Mouse (Mus musculus) adrenal gland, adult 2 months (tissue): ENCODE measurements around the gene Kifc1. TPM values are rescaled to one million over a fixed set of nuclear protein-coding genes. Genes with fewer than 3 reads are reported as not detected.
A peak's percentile ranks its signal among the peaks of the same experiment; 100 is the strongest.
"Not testable (repeated sequence)": the region's sequence is repeated elsewhere in the genome, so short reads cannot be mapped to it uniquely, and the experiment has no call there.

Source experiments
- DNase-seq: peaks from one replicate; pipeline ENCODE4 v3.0.0; 2021
- polyA plus RNA-seq: library from polyadenylated mRNA; depleted of rRNA; stranded (reverse); fragments of >200 nt; gene quantifications from 2 replicates; pipeline ENCODE4 v1.2.3, GENCODE M21; 2012
- total RNA-seq, 2 experiments: library from RNA; stranded (reverse); gene quantifications; 2 replicates each; pipeline ENCODE4 v1.2.3; 2021

Kifc1 gene
- total and polyA plus RNA-seq, 3 experiments = 1.4 to 2.5 (median 1.6) TPM

GRCm38 (mm10) chr17:33919351-33920281 lies 29.2 kb upstream of the Kifc1 start:
- peak; percentile 93 for DNase-seq

DNA sequence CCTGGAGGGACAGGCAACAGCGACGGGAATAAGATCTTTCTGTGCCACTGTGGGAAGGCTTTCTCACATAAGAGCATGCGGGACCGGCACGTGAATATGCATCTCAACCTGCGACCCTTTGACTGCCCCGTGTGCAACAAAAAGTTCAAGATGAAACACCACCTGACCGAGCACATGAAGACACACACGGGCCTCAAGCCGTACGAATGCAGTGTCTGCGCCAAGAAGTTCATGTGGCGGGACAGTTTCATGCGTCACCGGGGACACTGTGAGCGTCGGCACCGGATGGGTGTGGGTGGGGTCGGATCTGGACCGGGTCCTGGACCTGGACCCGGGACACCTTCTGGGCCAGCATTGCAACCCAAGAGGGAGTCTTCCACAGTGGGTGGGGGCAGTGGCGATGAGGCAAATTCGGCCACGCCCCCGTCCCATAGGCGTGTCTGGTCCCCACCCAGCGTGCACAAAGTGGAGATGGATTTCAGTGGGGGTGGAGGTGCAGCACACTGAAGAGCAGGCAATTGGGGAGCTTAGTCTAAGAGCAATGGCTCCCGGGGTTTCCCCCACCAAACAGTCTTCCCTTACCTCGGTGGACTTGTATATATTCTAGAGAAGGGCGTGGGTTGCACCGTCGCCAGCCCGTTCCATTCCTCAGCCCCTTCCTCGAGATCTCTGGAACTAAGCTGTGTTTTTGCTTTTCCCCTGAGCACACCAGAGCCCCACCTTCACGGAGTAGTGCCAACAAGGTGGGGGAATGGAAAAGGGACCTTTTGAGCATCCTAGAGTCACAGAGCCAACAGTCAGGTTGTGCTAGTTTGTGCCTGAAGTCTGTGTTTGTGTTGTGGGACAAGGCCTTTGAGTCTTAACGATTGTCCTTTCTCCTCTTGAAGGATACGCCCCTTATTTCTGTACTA lies 28.1 kb upstream of the Kifc1 start:
- DNase-seq = peak; percentile 39

DNA sequence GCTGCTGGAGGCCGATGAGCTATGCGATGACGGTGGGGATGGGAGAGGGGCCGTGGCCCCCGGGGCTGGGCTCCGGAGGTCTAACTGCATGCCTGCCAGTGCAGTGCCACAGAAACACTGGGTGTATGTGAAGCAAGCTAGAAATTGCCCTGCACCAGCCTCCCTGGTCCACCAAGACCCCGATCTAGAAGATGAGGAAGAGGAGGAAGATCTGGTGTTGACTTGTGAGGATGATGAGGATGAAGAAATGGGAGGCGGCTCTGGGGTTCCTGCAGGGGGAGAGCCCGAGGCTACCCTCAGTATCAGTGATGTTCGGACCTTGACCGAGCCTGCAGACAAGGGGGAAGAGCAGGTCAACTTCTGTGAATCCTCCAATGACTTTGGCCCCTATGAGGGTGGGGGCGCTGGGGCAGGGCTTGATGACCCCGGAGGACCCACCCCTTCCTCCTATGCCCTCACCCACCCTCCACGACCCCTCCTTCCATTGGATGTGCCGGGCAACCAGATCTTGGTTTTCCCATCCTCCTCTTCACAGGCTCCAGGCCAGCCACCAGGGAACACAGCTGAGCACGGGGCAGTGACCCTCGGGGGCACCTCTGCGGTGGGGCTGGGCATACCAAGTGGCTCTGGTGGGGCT lies 27.3 kb upstream of the Kifc1 start:
- peak; percentile 26 for DNase-seq

DNA sequence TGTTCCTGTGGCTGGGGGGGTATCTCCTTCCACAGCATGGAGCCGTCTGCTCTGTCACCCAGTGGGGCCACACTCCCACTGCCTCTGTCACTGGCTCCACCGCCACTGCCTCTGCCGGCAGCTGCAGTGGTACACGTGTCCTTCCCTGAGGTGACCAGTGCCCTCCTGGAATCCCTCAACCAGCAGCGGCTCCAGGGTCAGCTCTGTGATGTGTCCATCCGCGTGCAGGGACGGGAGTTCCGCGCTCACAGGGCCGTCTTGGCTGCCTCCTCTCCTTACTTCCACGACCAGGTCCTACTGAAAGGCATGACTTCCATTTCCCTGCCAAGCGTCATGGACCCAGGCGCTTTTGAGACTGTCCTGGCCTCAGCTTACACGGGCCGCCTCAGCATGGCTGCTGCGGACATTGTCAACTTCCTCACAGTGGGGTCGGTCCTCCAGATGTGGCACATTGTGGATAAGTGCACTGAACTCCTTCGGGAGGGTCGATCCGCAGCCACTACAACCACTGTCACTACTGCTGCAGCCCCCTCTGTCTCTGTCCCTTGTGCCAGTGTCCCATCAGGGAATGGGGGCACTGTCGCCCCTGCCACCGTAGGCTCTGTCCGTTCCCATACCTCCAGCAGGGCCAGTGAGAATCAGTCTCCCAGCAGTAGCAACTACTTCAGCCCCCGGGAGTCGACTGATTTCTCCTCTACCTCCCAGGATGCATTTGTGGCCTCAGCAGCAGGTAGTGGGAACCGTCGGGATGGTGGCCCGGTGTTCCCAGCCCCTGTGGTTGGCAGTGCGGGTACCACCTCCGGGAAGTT lies 26.6 kb upstream of the Kifc1 start:
- peak; percentile 28 for DNase-seq

DNA sequence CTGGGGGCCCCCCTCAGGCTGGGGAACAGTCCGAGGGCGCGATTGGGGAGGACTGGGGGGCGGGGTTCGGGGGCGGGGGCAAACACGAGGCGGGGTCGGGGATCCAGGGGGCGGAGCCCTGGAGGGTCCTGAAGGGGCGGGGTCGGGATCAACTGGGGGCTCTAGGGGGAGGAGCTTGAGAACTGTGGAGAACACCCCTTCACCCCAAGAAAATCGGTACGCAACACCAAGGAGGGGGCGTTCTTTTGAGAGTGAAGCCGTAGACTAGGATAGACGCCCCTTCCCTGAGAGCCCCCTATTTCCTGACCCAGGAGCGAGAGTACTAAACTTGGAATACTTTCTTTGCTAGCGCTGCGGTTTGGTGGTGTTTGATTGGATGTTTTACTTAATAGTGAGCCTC lies 25.8 kb upstream of the Kifc1 start:
- DNase-seq = no peak

- peak; percentile 97 for DNase-seq
Observed at GRCm38 (mm10) chr17:33915671-33916250, 25.3 kb upstream of the Kifc1 start, which contains the start of the genes Tapbp and Zbtb22. Gene Tapbp (plus strand): TSS chr17:33915899. Gene Zbtb22 (plus strand): TSS chr17:33915904.

- no peak for DNase-seq
Observed at GRCm38 (mm10) chr17:33914969-33915391, 24.5 kb upstream of the Kifc1 start.

DNA sequence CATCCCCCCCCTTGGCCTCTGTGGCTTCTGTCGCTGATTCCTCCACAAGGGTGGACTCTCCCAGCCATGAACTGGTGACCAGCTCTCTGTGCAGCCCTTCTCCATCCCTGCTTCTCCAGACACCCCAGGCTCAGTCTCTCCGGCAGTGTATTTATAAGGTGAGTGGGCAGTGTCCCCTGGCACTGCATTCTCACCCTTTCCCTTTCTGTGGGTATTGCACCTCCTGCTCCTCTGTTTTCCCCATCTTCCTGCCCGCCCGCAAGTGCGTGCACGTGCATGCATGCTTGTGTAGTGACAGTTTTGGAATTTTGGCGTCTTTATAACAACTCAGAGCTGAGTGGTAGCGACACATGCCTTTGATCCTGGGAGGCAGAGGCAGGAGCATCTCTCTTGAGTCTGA lies 23.4 kb upstream of the Kifc1 start:
- no peak for DNase-seq

DNA sequence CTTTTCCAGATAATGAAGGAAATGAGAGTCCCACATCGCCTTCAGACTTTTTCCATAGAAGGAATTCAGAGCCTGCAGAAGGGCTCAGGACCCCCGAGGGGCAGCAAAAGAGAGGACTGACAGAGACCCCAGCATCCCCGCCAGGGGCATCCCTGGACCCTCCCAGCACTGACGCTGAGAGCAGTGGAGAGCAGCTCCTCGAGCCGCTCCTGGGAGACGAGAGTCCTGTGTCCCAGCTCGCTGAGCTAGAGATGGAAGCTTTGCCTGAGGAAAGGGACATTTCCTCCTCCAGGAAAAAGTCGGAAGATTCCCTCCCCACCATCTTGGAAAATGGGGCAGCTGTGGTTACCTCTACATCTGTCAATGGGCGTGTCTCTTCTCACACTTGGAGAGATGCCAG lies 22.8 kb upstream of the Kifc1 start:
- no peak for DNase-seq

DNA sequence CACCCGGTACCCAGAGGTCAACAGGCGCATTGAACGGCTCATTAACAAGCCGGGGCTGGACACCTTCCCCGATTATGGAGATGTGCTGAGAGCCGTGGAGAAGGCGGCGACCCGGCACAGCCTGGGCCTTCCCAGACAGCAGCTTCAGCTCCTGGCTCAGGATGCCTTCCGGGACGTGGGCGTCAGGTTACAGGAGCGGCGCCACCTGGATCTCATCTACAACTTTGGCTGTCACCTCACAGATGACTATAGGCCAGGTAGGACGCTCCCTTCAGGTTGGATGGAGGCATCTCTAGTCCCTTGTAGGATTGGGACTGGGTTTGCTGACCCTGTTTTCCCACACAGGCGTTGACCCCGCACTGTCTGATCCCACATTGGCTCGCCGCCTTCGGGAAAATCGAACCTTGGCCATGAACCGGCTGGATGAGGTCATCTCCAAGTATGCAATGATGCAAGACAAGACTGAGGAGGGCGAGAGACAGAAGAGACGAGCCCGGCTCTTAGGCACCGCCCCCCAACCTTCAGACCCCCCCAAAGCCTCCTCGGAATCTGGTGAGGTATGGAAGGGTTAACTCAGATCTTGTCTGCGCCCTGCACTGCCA lies 21.5 kb upstream of the Kifc1 start:
- DNase-seq = peak; percentile 16

- DNase-seq = no peak
Observed at GRCm38 (mm10) chr17:33911052-33911812, 20.8 kb upstream of the Kifc1 start.

GRCm38 (mm10) chr17:33910346-33911051 lies 20.0 kb upstream of the Kifc1 start:
- no peak for DNase-seq

GRCm38 (mm10) chr17:33909869-33910250 lies 19.4 kb upstream of the Kifc1 start:
- DNase-seq = peak; percentile 80

DNA sequence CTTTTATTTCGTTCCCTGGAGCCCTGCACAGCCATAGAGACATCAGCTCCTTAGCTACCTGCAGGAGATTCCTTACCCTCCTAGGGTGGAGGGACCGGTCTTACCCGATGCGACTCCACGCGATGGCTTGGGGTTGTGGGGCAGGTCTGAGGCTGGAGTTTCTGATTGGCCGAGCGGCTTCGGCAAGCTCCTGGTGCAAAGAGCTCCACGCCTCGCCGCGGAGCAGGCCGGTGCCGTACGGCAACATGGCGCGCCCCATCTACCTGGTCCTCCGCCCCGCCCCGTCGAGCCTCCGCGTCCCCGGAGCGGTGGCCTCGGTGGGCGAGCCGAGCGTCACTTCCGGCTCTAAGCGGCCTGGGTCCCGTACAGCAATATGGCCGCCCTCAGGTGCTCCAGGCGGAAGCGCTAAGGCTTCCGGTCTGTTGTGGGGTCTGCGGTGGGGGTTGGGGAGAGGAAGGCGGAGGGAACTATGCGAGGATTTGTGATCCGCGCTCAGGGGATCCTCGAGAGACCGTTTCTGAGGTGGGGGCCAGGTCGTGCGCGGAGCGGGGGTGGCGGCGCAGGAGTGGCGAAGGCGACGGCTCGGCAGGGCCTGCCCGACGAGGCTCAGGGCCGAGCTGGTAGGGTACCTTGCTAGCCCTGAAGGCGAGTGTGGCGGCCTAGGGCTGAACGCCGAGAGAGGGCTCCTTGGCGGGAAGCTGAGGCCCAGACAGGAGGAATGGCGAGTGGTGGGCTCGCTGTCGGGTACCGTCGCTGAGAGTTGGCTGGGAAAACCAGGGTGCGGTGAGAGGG lies 18.8 kb upstream of the Kifc1 start, which contains the start of gene Daxx:
Gene Daxx, plus strand, starts transcription at position 338 of the 792 bp plus-strand sequence.
- peak; percentile 100 for DNase-seq

DNA sequence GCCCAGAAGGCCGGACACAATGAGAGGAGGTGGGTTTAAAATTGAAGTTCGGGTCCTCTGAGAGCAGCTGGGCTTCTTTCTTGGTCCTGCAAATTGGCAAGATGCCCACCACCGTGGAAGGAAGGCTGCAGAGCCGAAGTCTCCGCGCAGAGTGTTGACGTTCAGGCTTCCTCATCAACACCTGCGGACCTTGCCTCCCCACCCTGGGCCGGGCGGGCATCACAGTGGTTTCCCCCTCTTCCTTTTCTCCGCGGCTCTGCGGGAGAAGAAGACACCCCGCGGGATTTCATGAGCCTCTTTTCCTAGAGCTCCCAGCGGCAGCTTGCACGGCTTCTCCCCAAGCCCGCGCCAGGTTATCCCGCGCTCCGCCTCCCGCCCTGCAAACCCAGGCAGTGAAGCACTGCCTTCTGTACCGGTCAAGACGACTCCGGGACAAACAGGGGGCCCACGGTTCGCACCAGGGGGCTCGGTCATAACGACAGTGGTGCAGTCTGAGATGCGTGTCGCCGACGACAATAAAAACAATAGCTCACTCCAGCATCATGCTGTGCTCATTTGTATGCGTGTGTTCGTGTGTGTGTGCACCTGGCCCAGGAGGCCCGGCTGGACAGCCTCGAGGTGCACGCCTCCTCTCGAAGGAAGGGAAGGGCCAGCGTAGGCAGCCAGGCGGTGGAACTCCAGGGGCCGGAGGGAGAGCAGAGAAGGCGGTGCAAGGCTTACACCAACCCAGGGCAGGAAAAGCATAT lies 18.0 kb upstream of the Kifc1 start:
- DNase-seq = peak; percentile 56

- DNase-seq = not testable (repeated sequence)
Observed at GRCm38 (mm10) chr17:33904835-33905234, 14.4 kb upstream of the Kifc1 start, which contains the start of gene Platr17. Gene Platr17 (plus strand): TSS chr17:33905135.
